Mouse (Mus musculus): ENCODE measurements around the gene Gdf1. TPM values are rescaled to one million over a fixed set of nuclear protein-coding genes. Genes with fewer than 3 reads are reported as not detected.

Gene Gdf1
- polyA plus RNA-seq, 1 experiment from 2014 or later: 4.4 TPM

GRCm38 (mm10) chr8:70352657-70353151 is 23.1 kb downstream of the Gdf1 start:
- WGBS: 1% methylated on average over 51 of the region's 64 CpGs
- Histone ChIP-seq H3K4me1 (peaks cover 45% of the 10 kb centered on the region), H3K36me3 (peaks cover 17% of the 10 kb centered on the region), H3K9ac (peak overlapping the region; percentile 99), H3K4me3 (peak overlapping the region; percentile 100), H3K27ac (peak overlapping the region; percentile 86), H3K4me2 (replicated peaks) (peak overlapping the region; percentile 90), H3K27me3 (no peaks in the 10 kb centered on the region), H3K9me3 (replicated peaks) (no peaks in the 10 kb centered on the region)
- ATAC-seq (ENCODE audit: low FRiP score): peak; percentile 27

GRCm38 (mm10) chr8:70353194-70353817 is 23.7 kb downstream of the Gdf1 start, which contains the start of gene Upf1:
Upf1 (minus strand) TSS chr8:70353278.
- H3K36me3 ChIP-seq: peaks cover 17% of the 10 kb centered on the region
- H3K4me1 ChIP-seq: peaks cover 45% of the 10 kb centered on the region
- H3K9me3 ChIP-seq (replicated peaks): no peaks in the 10 kb centered on the region
- peak within 1 kb of the TSS; percentile 100 for H3K4me3 ChIP-seq
- peak; percentile 91 for ATAC-seq (ENCODE audit: low FRiP score)
- peak within 1 kb of the TSS; percentile 99 for H3K9ac ChIP-seq
- WGBS: under 1% methylated on average over 60 of the region's 69 CpGs
- H3K27me3 ChIP-seq: no peaks in the 10 kb centered on the region
- H3K27ac ChIP-seq: peak within 1 kb of the TSS; percentile 86
- peak within 1 kb of the TSS; percentile 90 for H3K4me2 ChIP-seq (replicated peaks)

GRCm38 (mm10) chr8:70354004-70354403 is 24.4 kb downstream of the Gdf1 start:
- Histone ChIP-seq H3K4me1 (peaks cover 39% of the 10 kb centered on the region), H3K27ac (peak overlapping the region; percentile 86), H3K4me2 (replicated peaks) (peak overlapping the region; percentile 90), H3K4me3 (peak overlapping the region; percentile 100), H3K9ac (peak overlapping the region; percentile 55), H3K27me3 (no peaks in the 10 kb centered on the region; the same call in 1 of the 2 replicates), H3K9me3 (replicated peaks) (no peaks in the 10 kb centered on the region), H3K36me3 (peaks cover 10% of the 10 kb centered on the region)
- WGBS: 75% methylated on average over 4 of the region's 4 CpGs
- ATAC-seq (ENCODE audit: low FRiP score): no peak

GRCm38 (mm10) chr8:70356111-70356510 is 26.5 kb downstream of the Gdf1 start:
- H3K36me3 ChIP-seq: no peaks in the 10 kb centered on the region
- 79% methylated on average over 1 of the region's 1 CpGs for WGBS
- no peak overlapping the region for H3K9ac ChIP-seq
- H3K27me3 ChIP-seq: peaks cover 5% of the 10 kb centered on the region; the same call in 1 of the 2 replicates
- no peak overlapping the region for H3K4me3 ChIP-seq
- peaks cover 19% of the 10 kb centered on the region for H3K4me1 ChIP-seq
- no peaks in the 10 kb centered on the region for H3K9me3 ChIP-seq (replicated peaks)
- no peak overlapping the region for H3K4me2 ChIP-seq (replicated peaks)
- H3K27ac ChIP-seq: no peak overlapping the region
- no peak for ATAC-seq (ENCODE audit: low FRiP score)

- WGBS: 45% methylated on average over 3 of the region's 3 CpGs
- Histone ChIP-seq H3K9ac (no peak overlapping the region), H3K4me1 (no peaks in the 10 kb centered on the region), H3K36me3 (no peaks in the 10 kb centered on the region), H3K9me3 (replicated peaks) (no peaks in the 10 kb centered on the region), H3K27ac (no peak overlapping the region), H3K4me3 (no peak overlapping the region), H3K27me3 (peaks cover 5% of the 10 kb centered on the region; the same call in 1 of the 2 replicates), H3K4me2 (replicated peaks) (no peak overlapping the region)
- no peak for ATAC-seq (ENCODE audit: low FRiP score)
These were observed 29.8 kb downstream of the Gdf1 start for GRCm38 (mm10) chr8:70359411-70359810.

- Histone ChIP-seq H3K36me3 (no peaks in the 10 kb centered on the region), H3K27me3 (peaks cover 5% of the 10 kb centered on the region; the same call in 1 of the 2 replicates), H3K4me1 (no peaks in the 10 kb centered on the region), H3K4me3 (no peak overlapping the region), H3K27ac (no peak overlapping the region), H3K4me2 (replicated peaks) (no peak overlapping the region), H3K9ac (no peak overlapping the region), H3K9me3 (replicated peaks) (no peaks in the 10 kb centered on the region)
- WGBS: 50% methylated on average over 4 of the region's 4 CpGs
- ATAC-seq (ENCODE audit: low FRiP score): no peak
These were observed 31.2 kb downstream of the Gdf1 start for GRCm38 (mm10) chr8:70360769-70361168.

- Histone ChIP-seq H3K36me3 (no peaks in the 10 kb centered on the region), H3K4me3 (no peak overlapping the region), H3K9ac (peak overlapping the region; percentile 23; the same call in 1 of the 2 replicates), H3K27ac (no peak overlapping the region), H3K4me1 (no peaks in the 10 kb centered on the region), H3K27me3 (peaks cover 6% of the 10 kb centered on the region), H3K9me3 (replicated peaks) (no peaks in the 10 kb centered on the region), H3K4me2 (replicated peaks) (no peak overlapping the region)
- ATAC-seq (ENCODE audit: low FRiP score): no peak
- whole genome bisulfite sequencing: 77% methylated on average over 10 of the region's 10 CpGs
These were observed 31.9 kb downstream of the Gdf1 start for GRCm38 (mm10) chr8:70361484-70362032.

- no peak overlapping the region for H3K9ac ChIP-seq
- no peak overlapping the region for H3K4me2 ChIP-seq (replicated peaks)
- no peaks in the 10 kb centered on the region for H3K9me3 ChIP-seq (replicated peaks)
- H3K4me3 ChIP-seq: no peak overlapping the region
- H3K36me3 ChIP-seq: no peaks in the 10 kb centered on the region
- H3K4me1 ChIP-seq: no peaks in the 10 kb centered on the region
- ATAC-seq (ENCODE audit: low FRiP score): no peak
- peaks cover 13% of the 10 kb centered on the region for H3K27me3 ChIP-seq
- H3K27ac ChIP-seq: no peak overlapping the region
- WGBS: 17% methylated on average over 5 of the region's 5 CpGs
These were observed 34.4 kb downstream of the Gdf1 start for GRCm38 (mm10) chr8:70364066-70364465.

GRCm38 (mm10) chr8:70366588-70366987 is 37.0 kb downstream of the Gdf1 start:
- no peaks in the 10 kb centered on the region for H3K36me3 ChIP-seq
- H3K9ac ChIP-seq: no peak overlapping the region
- H3K4me1 ChIP-seq: no peaks in the 10 kb centered on the region
- H3K4me3 ChIP-seq: no peak overlapping the region
- ATAC-seq (ENCODE audit: low FRiP score): no peak
- WGBS: 69% methylated on average over 5 of the region's 5 CpGs
- peaks cover 20% of the 10 kb centered on the region for H3K27me3 ChIP-seq
- H3K27ac ChIP-seq: no peak overlapping the region
- H3K4me2 ChIP-seq (replicated peaks): no peak overlapping the region
- H3K9me3 ChIP-seq (replicated peaks): no peaks in the 10 kb centered on the region

- whole genome bisulfite sequencing: 78% methylated on average over 7 of the region's 7 CpGs
- H3K9ac ChIP-seq: no peak overlapping the region
- ATAC-seq (ENCODE audit: low FRiP score): no peak
- peaks cover 59% of the 10 kb centered on the region for H3K27me3 ChIP-seq
- H3K36me3 ChIP-seq: no peaks in the 10 kb centered on the region
- no peak overlapping the region for H3K4me3 ChIP-seq
- no peaks in the 10 kb centered on the region for H3K9me3 ChIP-seq (replicated peaks)
- H3K27ac ChIP-seq: no peak overlapping the region
- no peak overlapping the region for H3K4me2 ChIP-seq (replicated peaks)
- peaks cover 19% of the 10 kb centered on the region for H3K4me1 ChIP-seq
These were observed 40.9 kb downstream of the Gdf1 start for GRCm38 (mm10) chr8:70370476-70370875.

GRCm38 (mm10) chr8:70371951-70372350 is 42.3 kb downstream of the Gdf1 start:
- WGBS: 36% methylated on average over 6 of the region's 6 CpGs
- no peak for ATAC-seq (ENCODE audit: low FRiP score)

GRCm38 (mm10) chr8:70373397-70374317 is 44.0 kb downstream of the Gdf1 start, which contains the start of gene Comp:
Comp (plus strand) TSS chr8:70373558.
- no peak for ATAC-seq (ENCODE audit: low FRiP score)
- Histone ChIP-seq H3K4me1 (peaks cover 30% of the 10 kb centered on the region), H3K9me3 (replicated peaks) (no peaks in the 10 kb centered on the region), H3K27me3 (peaks cover 83% of the 10 kb centered on the region), H3K4me2 (replicated peaks) (peak within 1 kb of the TSS; percentile 51), H3K27ac (no peak within 1 kb of the TSS), H3K36me3 (no peaks in the 10 kb centered on the region), H3K9ac (peak within 1 kb of the TSS; percentile 39; the same call in 1 of the 2 replicates), H3K4me3 (peak within 1 kb of the TSS; percentile 36)
- WGBS: 3% methylated on average over 47 of the region's 47 CpGs

More at GRCm38 (mm10) chr8:70371951-70372350, 42.3 kb downstream of the Gdf1 start:
- H3K36me3 ChIP-seq: no peaks in the 10 kb centered on the region
- H3K4me1 ChIP-seq: peaks cover 30% of the 10 kb centered on the region
- no peaks in the 10 kb centered on the region for H3K9me3 ChIP-seq (replicated peaks)
- H3K27me3 ChIP-seq: peaks cover 69% of the 10 kb centered on the region
- H3K9ac ChIP-seq: peak overlapping the region; percentile 18; the same call in 1 of the 2 replicates
- H3K4me2 ChIP-seq (replicated peaks): no peak overlapping the region
- H3K27ac ChIP-seq: no peak overlapping the region
- H3K4me3 ChIP-seq: no peak overlapping the region

All from hindbrain, embryonic 12.5 days (tissue).